29 mouse cellular contexts compared by ENCODE assay signal in the genomic region with DNA sequence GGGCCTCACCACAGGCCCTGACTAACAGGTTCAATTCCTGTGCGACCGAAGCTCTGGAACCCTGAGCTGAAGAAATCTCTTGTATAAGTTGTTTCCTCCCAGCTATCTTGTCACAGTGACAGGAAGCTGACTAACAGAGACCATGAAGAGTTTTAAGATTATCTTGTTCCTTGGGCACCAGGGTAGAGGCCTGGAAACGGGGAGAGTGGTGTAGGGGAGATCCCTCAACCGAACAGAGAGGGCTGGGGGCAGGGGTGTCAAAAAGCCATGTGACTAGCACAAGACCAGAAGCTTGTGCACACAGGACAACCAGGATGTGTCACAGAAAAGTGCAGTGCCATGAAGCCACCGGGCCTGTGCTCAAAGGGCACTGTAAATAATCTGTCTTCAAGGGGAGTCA.
A peak's percentile ranks its signal among the peaks of the same experiment; 100 is the strongest.
DNase-seq lines count a peak whose midpoint lies in the region; ATAC-seq and TF ChIP-seq lines count a peak whose summit lies in the region.
"Had no signal": no experiment of that assay in that cellular context is flagged by ENCODE, and none has a peak within 500 bp of the region (broad histone marks: within the 10 kb centered on the region; RNA-seq: fewer than 3 reads in every experiment).

No protein-coding gene starts in this region.

- WGBS in heart, embryonic 10.5 days = 55% methylated on average over 5 of the region's 5 CpGs

- ATAC-seq in G1E (ENCODE audit: extremely low read depth, insufficient number of reproducible peaks, low FRiP score, poor library complexity, severe bottlenecking) = 0 out of 2 replicates have a peak, but pooled peaks have one; percentile 15
- ATAC-seq in common myeloid progenitor, adult 5-6 weeks (replicated peaks; ENCODE audit: low read depth, poor library complexity, severe bottlenecking) = peak; percentile 18; the same call in 1 of the 2 replicates
- ATAC-seq: CD4-positive, CD25-positive, alpha-beta regulatory T cell, adult 4 months; forebrain, embryonic 14.5 days; forebrain, postnatal 0 days; hindbrain, postnatal 0 days; inflammation-experienced regulatory T-cells, adult 6 months; intestine, embryonic 16.5 days had no signal

- H3K36me3 ChIP-seq in heart, embryonic 10.5 days = no peaks in the 10 kb centered on the region
- H3K36me3 ChIP-seq in E14TG2a.4 (ENCODE audit: insufficient read depth, low read length) = no peaks in the 10 kb centered on the region
- no peaks in the 10 kb centered on the region for H3K36me3 ChIP-seq in G1E (replicated peaks)
- H3K36me3 ChIP-seq: embryonic facial prominence, embryonic 12.5 days; embryonic facial prominence, embryonic 15.5 days; heart, embryonic 12.5 days; heart, embryonic 15.5 days had no signal

- H3K4me1 ChIP-seq in heart, embryonic 10.5 days = peaks cover 31% of the 10 kb centered on the region
- H3K4me1 ChIP-seq in E14TG2a.4 (replicated peaks; ENCODE audit: low read depth, low read length) = peaks cover 31% of the 10 kb centered on the region
- no peaks in the 10 kb centered on the region for H3K4me1 ChIP-seq in G1E (ENCODE audit: insufficient read depth, low read depth, low read length)
- H3K4me1 ChIP-seq: embryonic facial prominence, embryonic 12.5 days had no signal

- no peak for DNase-seq in heart, embryonic 10.5 days (ENCODE audit: low spot score)
- no peak for DNase-seq in heart, adult 8-10 months (ENCODE audit: low spot score)
- DNase-seq in G1E (ENCODE audit: low spot score) = no peak
- no peak for DNase-seq in adrenal gland, adult 18-20 months (ENCODE audit: low spot score in 2 of 2)
- no peak for DNase-seq in lung, postnatal 4 days
- DNase-seq: adrenal gland, adult 8-10 months; adrenal gland, postnatal 25 days; cerebellum, adult 18-20 months; cerebellum, adult 9-10 months; cerebellum, postnatal 14 days; forebrain, postnatal 0 days; gastrocnemius, adult 2 months; gastrocnemius, postnatal 14 days; heart, adult 2 months; heart, postnatal 10 days; heart, postnatal 4 days; kidney, adult 18-20 months had no signal

- H3K4me3 ChIP-seq in heart, embryonic 10.5 days = no peak overlapping the region
- peak overlapping the region; percentile 64 for H3K4me3 ChIP-seq in E14TG2a.4 (replicated peaks; ENCODE audit: low read length)
- no peak overlapping the region for H3K4me3 ChIP-seq in G1E (ENCODE audit: low read depth, low read length)
- H3K4me3 ChIP-seq: embryonic facial prominence, embryonic 12.5 days; embryonic facial prominence, embryonic 15.5 days; gastrocnemius, adult 2 months; heart, adult 2 months; heart, embryonic 12.5 days; heart, embryonic 15.5 days had no signal

- H3K9me3 ChIP-seq in heart, embryonic 10.5 days = no peaks in the 10 kb centered on the region
- H3K9me3 ChIP-seq in E14TG2a.4 (ENCODE audit: low read length) (no peaks in the 10 kb centered on the region), G1E (replicated peaks) (peaks cover 44% of the 10 kb centered on the region)
- H3K9me3 ChIP-seq: embryonic facial prominence, embryonic 12.5 days; embryonic facial prominence, embryonic 15.5 days; heart, embryonic 12.5 days; heart, embryonic 15.5 days had no signal

- peak overlapping the region; percentile 48; the same call in 1 of the 2 replicates for H3K27ac ChIP-seq in heart, embryonic 10.5 days
- H3K27ac ChIP-seq: embryonic facial prominence, embryonic 12.5 days; embryonic facial prominence, embryonic 15.5 days; gastrocnemius, adult 2 months; heart, adult 2 months; heart, embryonic 15.5 days; hindbrain, embryonic 14.5 days; hindbrain, postnatal 0 days had no signal

- no peaks in the 10 kb centered on the region for H3K27me3 ChIP-seq in heart, embryonic 10.5 days (ENCODE audit: insufficient read depth, poor library complexity, severe bottlenecking)
- H3K27me3 ChIP-seq in E14TG2a.4 (ENCODE audit: insufficient read depth, low read length) (peaks cover 42% of the 10 kb centered on the region), G1E (ENCODE audit: insufficient read depth, low read length) (no peaks in the 10 kb centered on the region)
- H3K27me3 ChIP-seq: embryonic facial prominence, embryonic 12.5 days; embryonic facial prominence, embryonic 15.5 days; heart, embryonic 12.5 days; heart, embryonic 15.5 days had no signal

- TF ChIP-seq CTCF in E14TG2a.4 (conservative IDR thresholded peaks at IDR 0.05; ENCODE audit: low read length) = no peak
- TF ChIP-seq CTCF in G1E (IDR thresholded peaks at IDR 0.05; ENCODE audit: low read depth, low read length) = no peak
